Mouse (Mus musculus): Measurements from ENCODE around the gene Csf3r. TPM values are rescaled to one million over a fixed set of nuclear protein-coding genes. Genes with fewer than 3 reads are reported as not detected.
A peak's percentile ranks its signal among the peaks of the same experiment; 100 is the strongest.

The Csf3r gene
- total and polyA plus RNA-seq, 3 experiments, result 0.06 TPM; not detected in 2

- DNase-seq (ENCODE audit: low read depth, low spot score), result peak; percentile 88
- Histone ChIP-seq H3K36me3 (ENCODE audit: control insufficient read depth in 1 of 2, insufficient read depth in 2 of 2, low read length in 2 of 2) (peaks cover 0 to 20% of the 10 kb centered on the region in 2 experiments; a peak in 2 of 4 replicates), H3K9ac (ENCODE audit: control insufficient read depth, low read depth, low read length, poor library complexity, severe bottlenecking) (no peak overlapping the region), H3K4me3 (ENCODE audit: control insufficient read depth in 1 of 2, insufficient read depth in 1 of 2, low read depth in 2 of 2, low read length in 2 of 2) (peak overlapping the region in 1 of 2 experiments; percentile 32; a peak in 1 of 4 replicates), H3K79me2 (ENCODE audit: control insufficient read depth, insufficient read depth, low read length, poor library complexity) (no peaks in the 10 kb centered on the region), H3K27ac (ENCODE audit: control insufficient read depth, low read depth, low read length) (peak overlapping the region; percentile 54), H3K9me3 (replicated peaks; ENCODE audit: insufficient read depth, low read length) (no peaks in the 10 kb centered on the region), H3K27me3 (ENCODE audit: control insufficient read depth in 1 of 2, insufficient read depth in 2 of 2, low read length in 2 of 2) (no peaks in the 10 kb centered on the region), H3K4me1 (ENCODE audit: control insufficient read depth in 1 of 2, insufficient read depth in 2 of 2, low read length in 2 of 2) (peaks cover 12 to 38% of the 10 kb centered on the region in 2 experiments)
- no peak for TF ChIP-seq JUND (IDR thresholded peaks at IDR 0.05; ENCODE audit: low read depth, low read length)
- TF ChIP-seq ETS1 (IDR thresholded peaks at IDR 0.05; ENCODE audit: low read depth, low read length), result peak; percentile 87
- TF ChIP-seq CHD2 (IDR thresholded peaks at IDR 0.05; ENCODE audit: low read length), result 0 out of 2 replicates have a peak, but pooled peaks have one; percentile 18
- TF ChIP-seq SIN3A (IDR thresholded peaks at IDR 0.05; ENCODE audit: low read length), result peak; percentile 70
- TF ChIP-seq GABPA (IDR thresholded peaks at IDR 0.05; ENCODE audit: low read depth, low read length), result no peak
- TF ChIP-seq E2F4 (IDR thresholded peaks at IDR 0.05; ENCODE audit: borderline replicate concordance, low read depth, low read length), result no peak
- no peak for TF ChIP-seq KAT2A (conservative IDR thresholded peaks at IDR 0.05; ENCODE audit: low read depth, low read length)
- TF ChIP-seq MAFK (IDR thresholded peaks at IDR 0.05; ENCODE audit: borderline replicate concordance, low read depth, low read length), result peak; percentile 83
- peak; percentile 92 to 96 for TF ChIP-seq EP300 (IDR thresholded peaks at IDR 0.05; ENCODE audit: low read depth in 1 of 2, low read length in 2 of 2)
- TF ChIP-seq POLR2AphosphoS5 (IDR thresholded peaks at IDR 0.05; ENCODE audit: borderline replicate concordance, low read depth, low read length), result no peak
- TF ChIP-seq MYC (IDR thresholded peaks at IDR 0.05; ENCODE audit: low read depth, low read length), result 0 out of 2 replicates have a peak, but pooled peaks have one; percentile 34
- TF ChIP-seq USF2 (IDR thresholded peaks at IDR 0.05; ENCODE audit: borderline replicate concordance in 1 of 2, insufficient read depth in 1 of 2, low read depth in 1 of 2, low read length in 2 of 2), result no peak
- peak; percentile 94 for TF ChIP-seq GATA1 (IDR thresholded peaks at IDR 0.05; ENCODE audit: low read depth, low read length)
- 0 out of 2 replicates have a peak, but pooled peaks have one; percentile 4 for TF ChIP-seq USF1 (IDR thresholded peaks at IDR 0.05; ENCODE audit: low read depth, low read length)
- TF ChIP-seq MXI1 (IDR thresholded peaks at IDR 0.05; ENCODE audit: low read depth, low read length), result peak; percentile 47
- TF ChIP-seq ZNF384 (IDR thresholded peaks at IDR 0.05; ENCODE audit: low read depth, low read length), result peak; percentile 79
- TF ChIP-seq HCFC1 (IDR thresholded peaks at IDR 0.05; ENCODE audit: low read depth, low read length), result no peak
- no peak for TF ChIP-seq BHLHE40 (IDR thresholded peaks at IDR 0.05; ENCODE audit: borderline replicate concordance, low read depth, low read length)
- TF ChIP-seq NELFE (IDR thresholded peaks at IDR 0.05; ENCODE audit: low read depth, low read length), result no peak
- no peak for TF ChIP-seq CTCF (IDR thresholded peaks at IDR 0.05 in 2 of 3, conservative IDR thresholded peaks at IDR 0.05 in 1 of 3; ENCODE audit: control insufficient read depth in 1 of 3, insufficient read depth in 1 of 3, low read depth in 2 of 3, low read length in 3 of 3, poor library complexity in 1 of 3, severe bottlenecking in 1 of 3)
- TF ChIP-seq ZMIZ1 (IDR thresholded peaks at IDR 0.05; ENCODE audit: low read depth, low read length), result 0 out of 2 replicates have a peak, but pooled peaks have one; percentile 27
- TF ChIP-seq TAL1 (IDR thresholded peaks at IDR 0.05; ENCODE audit: low read length), result peak; percentile 88
- TF ChIP-seq MAZ (IDR thresholded peaks at IDR 0.05; ENCODE audit: low read depth, low read length), result peak; percentile 85
- TF ChIP-seq ELF1 (IDR thresholded peaks at IDR 0.05; ENCODE audit: low read depth, low read length), result peak; percentile 42; the same call in 1 of the 2 replicates
- TF ChIP-seq MAX (IDR thresholded peaks at IDR 0.05; ENCODE audit: low read length), result 0 out of 2 replicates have a peak, but pooled peaks have one; percentile 33
- peak; percentile 95 for TF ChIP-seq TCF12 (IDR thresholded peaks at IDR 0.05; ENCODE audit: low read depth, low read length)
- TF ChIP-seq MYB (IDR thresholded peaks at IDR 0.05; ENCODE audit: low read depth, low read length), result 0 out of 2 replicates have a peak, but pooled peaks have one; percentile 8
- TF ChIP-seq RCOR1 (IDR thresholded peaks at IDR 0.05; ENCODE audit: low read depth, low read length), result peak; percentile 96
Measured at GRCm38 (mm10) chr4:126027980-126028379, 3.6 kb downstream of the Csf3r start.

All from MEL (cell line).